Mouse (Mus musculus): ENCODE data around the gene B4galnt1.

GRCm38 (mm10) chr10:127204589-127204988 is 39.6 kb downstream of the B4galnt1 start:
- no peak for TF ChIP-seq POLR2A (IDR thresholded peaks at IDR 0.05; ENCODE audit: extremely low read depth, insufficient read depth, low read length)
- TF ChIP-seq CTCF (IDR thresholded peaks at IDR 0.05; ENCODE audit: extremely low read depth, insufficient read depth, low read length) = no peak

All from cortical plate, adult 2 months (tissue).